Mouse (Mus musculus) midbrain, postnatal 0 days (tissue): ENCODE measurements at regions not wholly inside any gene's neighbourhood (a gene's known extent, or its start where the extent isn't known, plus 50 kb on each side); places are given as distances from the start of the nearest gene placed in this dataset.

Source experiments
- ATAC-seq: fragments of 200-750 bp; cut with Nextera tagmentation; 2 replicates; pipeline ENCODE4 v1.8.0; 2017; ENCODE audit warnings: moderate number of reproducible peaks, mild to moderate bottlenecking, moderate TSS enrichment, moderate library complexity; ENCODE audit not compliant: low FRiP score
- DNase-seq: peaks from one replicate; pipeline ENCODE4 v3.0.0-alpha.2; 2015; ENCODE audit warnings: low spot score
- H3K27ac ChIP-seq: fragments of 300-500 bp; sonication (generic); 2 replicates; pipeline ENCODE4 v1.5.1; 2014; ENCODE audit warnings: low read depth, mild to moderate bottlenecking, low read length, mixed read lengths
- H3K27me3 ChIP-seq: fragments of 300-500 bp; sonication (generic); 2 replicates; pipeline ENCODE4 v1.6.1; 2014; ENCODE audit warnings: low read length, control low read depth, mixed read lengths; ENCODE audit not compliant: insufficient read depth
- H3K36me3 ChIP-seq: fragments of 300-500 bp; sonication (generic); 2 replicates; pipeline ENCODE4 v1.6.1; 2014; ENCODE audit warnings: low read length, control low read depth, mixed read lengths; ENCODE audit not compliant: insufficient read depth
- H3K4me1 ChIP-seq: fragments of 300-500 bp; sonication (generic); 2 replicates; pipeline ENCODE4 v1.6.1; 2014; ENCODE audit warnings: mild to moderate bottlenecking, control low read depth, antibody characterized with exemption, low read length, mixed read lengths; ENCODE audit not compliant: insufficient read depth
- H3K4me2 ChIP-seq: fragments of 300-500 bp; sonication (generic); 2 replicates; pipeline ENCODE4 v1.6.1; 2014; ENCODE audit warnings: low read depth, mild to moderate bottlenecking, low read length, mixed read lengths; ENCODE audit not compliant: poor library complexity, severe bottlenecking
- H3K4me3 ChIP-seq: fragments of 300-500 bp; sonication (generic); 2 replicates; pipeline ENCODE4 v1.5.1; 2014; ENCODE audit warnings: low read depth, mild to moderate bottlenecking, low read length, moderate library complexity
- H3K9ac ChIP-seq: fragments of 300-500 bp; sonication (generic); replicated peaks from 2 replicates; pipeline ENCODE4 v1.6.1; 2014; ENCODE audit warnings: mild to moderate bottlenecking, low read length, moderate library complexity, mixed read lengths; ENCODE audit not compliant: poor library complexity, severe bottlenecking
- H3K9me3 ChIP-seq: fragments of 300-500 bp; sonication (generic); 2 replicates; pipeline ENCODE4 v1.6.1; 2016; ENCODE audit warnings: low read length, control low read depth
- CTCF ChIP-seq: IDR thresholded peaks from 2 replicates; pipeline ENCODE4 v1.5.1; 2016; ENCODE audit warnings: antibody characterized with exemption, mild to moderate bottlenecking
- WGBS: fragments of 180-500 bp; shearing (Covaris S2); extraction: QIAGEN DNeasy Blood & Tissue Kit; methylation state at CpG from one replicate; pipeline ENCODE4 v1.1.7; 2014; 5-methylcytosine and 5-hydroxymethylcytosine counted together

DNA sequence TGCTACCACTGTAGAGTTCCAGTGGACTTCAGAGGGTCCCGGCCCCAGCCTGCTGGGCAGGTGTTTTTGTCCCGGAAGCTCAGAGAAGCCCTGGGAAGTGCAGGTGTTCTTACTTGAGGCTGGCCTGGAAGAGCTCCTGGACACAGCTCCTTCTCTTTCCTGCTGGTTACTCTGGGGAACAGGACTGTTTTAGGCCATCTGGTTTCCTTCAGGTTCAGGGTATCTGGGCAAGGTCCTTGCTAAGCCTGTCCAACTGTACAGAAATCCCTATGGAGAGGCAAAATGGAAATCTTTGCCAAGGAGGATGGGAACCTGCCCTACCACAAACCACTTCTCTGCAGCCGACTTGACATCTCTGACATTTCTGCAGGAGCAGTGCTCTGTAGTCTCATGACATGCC, 198.4 kb downstream of the Foxo1 start:
- DNase-seq: peak; percentile 19
- no peak overlapping the region for H3K27ac ChIP-seq
- 68% methylated on average over 3 of the region's 3 CpGs for WGBS

DNA sequence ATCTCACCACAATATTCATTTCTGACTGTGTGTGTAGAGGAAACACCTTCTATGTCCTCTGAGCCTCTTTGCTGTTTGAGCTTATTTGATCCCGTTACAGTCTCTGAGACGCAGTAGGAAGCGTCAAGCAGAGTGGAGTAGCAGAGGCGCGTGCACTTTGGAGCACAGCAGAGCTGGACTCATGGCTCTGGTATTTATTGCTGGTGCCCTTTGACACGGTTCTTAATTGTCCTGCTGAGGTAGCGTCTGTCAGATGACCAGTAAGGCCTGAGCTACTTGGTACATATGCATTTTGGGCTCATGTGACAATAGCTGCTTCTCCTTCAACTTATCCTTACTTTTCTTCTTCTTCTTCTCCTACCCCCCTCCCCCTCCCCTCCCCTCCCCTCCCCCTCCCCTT, 195.8 kb downstream of the Foxo1 start:
- DNase-seq (no peak), ATAC-seq (no peak)
- TF ChIP-seq CTCF: no peak
- Histone ChIP-seq H3K36me3 (no peaks in the 10 kb centered on the region), H3K4me1 (0 out of 2 replicates have a peak, but pooled peaks cover 4% of the 10 kb centered on the region), H3K27ac (no peak overlapping the region), H3K4me3 (no peak overlapping the region), H3K9ac (no peak overlapping the region), H3K27me3 (no peaks in the 10 kb centered on the region), H3K9me3 (no peaks in the 10 kb centered on the region), H3K4me2 (no peak overlapping the region)
- WGBS: 61% methylated on average over 7 of the region's 7 CpGs

More for the DNA sequence above, 198.4 kb downstream of the Foxo1 start:
- H3K9ac ChIP-seq: no peak overlapping the region
- H3K27me3 ChIP-seq: no peaks in the 10 kb centered on the region
- H3K36me3 ChIP-seq: no peaks in the 10 kb centered on the region
- no peak overlapping the region for H3K4me2 ChIP-seq
- no peak overlapping the region for H3K4me3 ChIP-seq
- TF ChIP-seq CTCF: no peak
- 0 out of 2 replicates have a peak, but pooled peaks cover 4% of the 10 kb centered on the region for H3K4me1 ChIP-seq
- no peak for ATAC-seq
- H3K9me3 ChIP-seq: peaks cover 10% of the 10 kb centered on the region; the same call in 1 of the 2 replicates

DNA sequence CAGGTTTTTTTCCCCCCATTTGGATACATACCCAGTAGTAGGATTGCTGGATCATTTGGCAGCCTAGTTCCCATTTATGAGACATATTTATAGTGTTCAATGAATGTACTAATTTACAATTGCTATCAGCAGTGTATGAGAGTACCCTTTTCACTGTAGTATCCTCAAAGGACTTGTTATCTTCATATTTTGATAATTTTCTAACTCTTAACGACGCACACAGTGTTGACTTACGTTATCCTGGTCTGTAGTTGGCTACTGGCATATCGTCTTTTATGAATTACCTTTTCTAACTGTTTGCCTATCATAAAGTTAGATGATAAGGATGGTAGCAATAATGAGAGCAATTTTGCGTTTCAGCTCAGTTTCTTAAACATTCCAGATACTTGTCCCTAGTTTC, 186.8 kb downstream of the Foxo1 start:
- ATAC-seq: no peak
- H3K4me2 ChIP-seq: no peak overlapping the region
- no peak for TF ChIP-seq CTCF
- H3K9me3 ChIP-seq: no peaks in the 10 kb centered on the region
- no peaks in the 10 kb centered on the region for H3K36me3 ChIP-seq
- no peaks in the 10 kb centered on the region for H3K4me1 ChIP-seq
- no peak overlapping the region for H3K27ac ChIP-seq
- no peak overlapping the region for H3K9ac ChIP-seq
- 87% methylated on average over 5 of the region's 5 CpGs for WGBS
- H3K27me3 ChIP-seq: no peaks in the 10 kb centered on the region; the same call in 1 of the 2 replicates
- no peak overlapping the region for H3K4me3 ChIP-seq
- DNase-seq: no peak

DNA sequence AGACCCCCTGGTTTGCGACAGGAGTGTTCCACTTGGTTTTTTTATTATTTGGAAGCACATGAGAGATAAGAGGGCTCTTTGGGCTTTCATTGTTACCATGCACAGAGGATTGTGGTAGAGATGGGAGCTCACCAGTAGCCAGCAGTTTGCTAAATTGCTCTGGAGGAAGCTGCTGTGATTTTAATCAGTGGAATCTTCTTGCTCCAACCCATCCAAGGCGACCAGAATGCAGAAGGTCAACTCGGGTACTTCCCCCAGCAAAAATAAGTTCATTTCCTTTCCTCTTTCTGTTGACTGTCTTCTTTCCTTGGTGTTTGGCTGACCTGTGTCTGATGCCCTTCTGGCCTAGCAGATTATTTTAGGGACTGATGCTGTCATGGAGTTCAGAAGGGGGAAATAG, 184.9 kb downstream of the Foxo1 start:
- H3K4me3 ChIP-seq: no peak overlapping the region
- DNase-seq (no peak), ATAC-seq (no peak)
- H3K27ac ChIP-seq: no peak overlapping the region
- no peak overlapping the region for H3K4me2 ChIP-seq
- no peaks in the 10 kb centered on the region for H3K4me1 ChIP-seq
- no peaks in the 10 kb centered on the region for H3K9me3 ChIP-seq
- H3K36me3 ChIP-seq: no peaks in the 10 kb centered on the region
- no peak for TF ChIP-seq CTCF
- no peak overlapping the region for H3K9ac ChIP-seq
- 92% methylated on average over 3 of the region's 3 CpGs for WGBS
- H3K27me3 ChIP-seq: no peaks in the 10 kb centered on the region; the same call in 1 of the 2 replicates

DNA sequence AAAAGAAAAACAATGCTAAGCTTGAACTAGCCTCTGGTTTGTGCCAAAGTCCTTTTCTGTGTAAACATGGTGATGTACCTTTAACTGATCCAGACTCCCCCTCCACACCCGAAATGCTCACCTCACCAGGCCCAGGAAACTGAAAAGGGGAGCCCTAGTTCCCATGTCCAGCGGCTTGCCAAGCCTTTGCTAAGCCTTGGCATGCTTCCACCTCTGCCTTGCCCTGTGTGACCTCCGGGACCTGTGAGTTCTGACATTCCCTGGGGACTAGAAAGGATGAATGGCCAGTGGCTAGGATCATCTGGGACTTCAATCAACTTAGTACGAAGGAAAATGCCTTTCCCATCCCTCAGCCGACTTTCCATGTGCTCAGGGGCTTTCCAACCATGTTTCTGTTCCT, 184.2 kb downstream of the Foxo1 start:
- no peak overlapping the region for H3K4me3 ChIP-seq
- no peaks in the 10 kb centered on the region; the same call in 1 of the 2 replicates for H3K27me3 ChIP-seq
- H3K9ac ChIP-seq: no peak overlapping the region
- H3K27ac ChIP-seq: no peak overlapping the region
- ATAC-seq: no peak
- no peaks in the 10 kb centered on the region for H3K9me3 ChIP-seq
- no peaks in the 10 kb centered on the region for H3K4me1 ChIP-seq
- no peak for DNase-seq
- TF ChIP-seq CTCF: no peak
- no peaks in the 10 kb centered on the region for H3K36me3 ChIP-seq
- no peak overlapping the region for H3K4me2 ChIP-seq
- WGBS: 68% methylated on average over 5 of the region's 5 CpGs

DNA sequence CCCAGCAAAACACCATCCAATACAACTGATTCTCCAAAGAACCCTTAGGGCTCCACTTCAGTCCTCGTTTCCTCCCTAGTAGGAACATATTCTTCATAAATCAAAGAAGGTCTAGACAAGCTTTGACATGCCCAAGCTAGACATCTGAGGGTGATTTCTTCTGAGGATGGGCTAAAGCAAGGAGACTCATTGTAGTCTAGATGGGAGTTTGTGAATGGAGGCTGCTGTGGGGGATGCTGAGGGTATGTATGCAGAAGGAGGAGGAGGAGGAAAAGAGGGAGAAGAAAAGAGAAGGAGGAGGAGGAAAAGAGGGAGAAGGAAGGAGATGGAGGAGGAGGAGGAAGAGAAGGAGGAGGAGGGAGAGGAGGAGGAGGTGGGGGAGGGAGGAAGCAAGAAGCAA, 178.9 kb downstream of the Foxo1 start:
- no peak for TF ChIP-seq CTCF
- no peak for ATAC-seq
- H3K27ac ChIP-seq: no peak overlapping the region
- WGBS: 76% methylated on average over 1 of the region's 1 CpGs
- H3K9me3 ChIP-seq: no peaks in the 10 kb centered on the region
- H3K27me3 ChIP-seq: no peaks in the 10 kb centered on the region
- no peaks in the 10 kb centered on the region for H3K4me1 ChIP-seq
- no peak overlapping the region for H3K4me2 ChIP-seq
- H3K36me3 ChIP-seq: no peaks in the 10 kb centered on the region
- DNase-seq: no peak
- H3K4me3 ChIP-seq: no peak overlapping the region
- H3K9ac ChIP-seq: no peak overlapping the region
